19 mouse cellular contexts compared by ENCODE assay signal in the genomic region with DNA sequence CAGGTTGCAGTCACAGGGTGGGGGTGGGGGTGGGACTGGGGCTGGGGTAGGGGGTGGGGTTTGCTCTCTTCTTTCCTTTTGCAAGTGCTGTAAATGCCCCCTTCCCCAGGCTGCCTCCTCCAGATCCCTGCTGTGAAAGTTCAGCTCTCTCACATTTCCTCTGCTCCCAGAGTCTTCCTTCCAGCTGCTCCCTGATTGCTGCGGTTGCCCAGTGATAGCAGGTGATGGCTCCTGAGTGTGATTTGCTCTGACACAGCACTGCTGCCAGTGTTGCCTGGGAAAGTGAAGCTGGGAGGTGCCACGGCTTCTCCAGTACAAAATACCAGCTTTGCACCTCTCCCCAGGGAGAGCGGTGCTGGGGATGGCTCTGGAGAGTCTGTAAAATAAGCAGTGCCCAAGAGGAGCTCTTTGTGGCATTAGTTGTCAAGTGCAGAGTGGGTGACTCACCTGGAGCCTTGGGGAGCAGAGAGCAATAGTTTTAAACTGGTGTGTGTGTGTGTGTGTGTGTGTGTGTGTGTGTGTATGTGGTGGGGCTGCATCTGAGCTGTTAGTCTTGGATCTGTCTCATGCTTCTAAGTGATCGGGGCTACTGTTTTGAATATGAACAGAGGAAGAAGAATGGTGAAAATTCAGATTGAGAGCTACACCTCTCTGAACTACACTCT.
DNase-seq lines count a peak whose midpoint lies in the region; ATAC-seq lines count a peak whose summit lies in the region.
"Had no signal": no experiment of that assay in that cellular context is flagged by ENCODE, and none has a peak within 500 bp of the region (broad histone marks: within the 10 kb centered on the region; RNA-seq: fewer than 3 reads in every experiment).

No protein-coding gene starts in this region.

- 51% methylated on average over 4 of the region's 4 CpGs for WGBS in hindbrain, embryonic 13.5 days
- WGBS in hindbrain, embryonic 11.5 days = 62% methylated on average over 4 of the region's 4 CpGs
- WGBS in embryonic facial prominence, embryonic 15.5 days = 56% methylated on average over 4 of the region's 4 CpGs

- no peaks in the 10 kb centered on the region for H3K27me3 ChIP-seq in hindbrain, embryonic 13.5 days
- H3K27me3 ChIP-seq in hindbrain, embryonic 11.5 days (ENCODE audit: control insufficient read depth, insufficient read depth, low read length) = no peaks in the 10 kb centered on the region
- no peaks in the 10 kb centered on the region for H3K27me3 ChIP-seq in embryonic facial prominence, embryonic 15.5 days
- H3K27me3 ChIP-seq: heart, embryonic 13.5 days had no signal

- no peak overlapping the region for H3K4me2 ChIP-seq in hindbrain, embryonic 13.5 days
- H3K4me2 ChIP-seq in hindbrain, embryonic 11.5 days (replicated peaks; ENCODE audit: low read depth, low read length) = no peak overlapping the region
- H3K4me2 ChIP-seq in embryonic facial prominence, embryonic 15.5 days (replicated peaks) = no peak overlapping the region
- H3K4me2 ChIP-seq: heart, embryonic 13.5 days; liver, embryonic 11.5 days had no signal

- H3K9ac ChIP-seq in hindbrain, embryonic 13.5 days = no peak overlapping the region
- no peak overlapping the region for H3K9ac ChIP-seq in hindbrain, embryonic 11.5 days (ENCODE audit: low read depth, low read length)
- H3K9ac ChIP-seq in embryonic facial prominence, embryonic 15.5 days = no peak overlapping the region
- H3K9ac ChIP-seq: heart, embryonic 13.5 days had no signal

- H3K36me3 ChIP-seq in hindbrain, embryonic 13.5 days = no peaks in the 10 kb centered on the region
- H3K36me3 ChIP-seq in hindbrain, embryonic 11.5 days (ENCODE audit: control insufficient read depth, insufficient read depth, low read length) = no peaks in the 10 kb centered on the region
- no peaks in the 10 kb centered on the region for H3K36me3 ChIP-seq in embryonic facial prominence, embryonic 15.5 days
- H3K36me3 ChIP-seq: heart, embryonic 13.5 days had no signal

- peaks cover 5% of the 10 kb centered on the region for H3K4me1 ChIP-seq in hindbrain, embryonic 13.5 days (replicated peaks)
- H3K4me1 ChIP-seq in hindbrain, embryonic 11.5 days (replicated peaks; ENCODE audit: control insufficient read depth, insufficient read depth, low read length) = no peaks in the 10 kb centered on the region
- no peaks in the 10 kb centered on the region for H3K4me1 ChIP-seq in embryonic facial prominence, embryonic 15.5 days
- H3K4me1 ChIP-seq: heart, embryonic 13.5 days had no signal

- intact Hi-C loops in heart, postnatal 10 days (cut with DNase I) = no loop called here

- H3K9me3 ChIP-seq in hindbrain, embryonic 13.5 days = no peaks in the 10 kb centered on the region
- no peaks in the 10 kb centered on the region for H3K9me3 ChIP-seq in hindbrain, embryonic 11.5 days (ENCODE audit: control insufficient read depth, low read length)
- H3K9me3 ChIP-seq in embryonic facial prominence, embryonic 15.5 days (replicated peaks) = no peaks in the 10 kb centered on the region
- H3K9me3 ChIP-seq: heart, embryonic 13.5 days had no signal

- no peak for ATAC-seq in hindbrain, embryonic 13.5 days (ENCODE audit: low FRiP score)
- ATAC-seq in hindbrain, embryonic 11.5 days (ENCODE audit: low FRiP score) = no peak
- peak; percentile 39; the same call in 1 of the 2 replicates for ATAC-seq in embryonic facial prominence, embryonic 15.5 days (ENCODE audit: insufficient number of reproducible peaks, low FRiP score, low TSS enrichment, low read depth)
- ATAC-seq in activated CD4-positive, CD25-positive, alpha-beta regulatory T cell, adult 4 months = no peak
- ATAC-seq: midbrain, embryonic 16.5 days had no signal

- no peak overlapping the region for H3K4me3 ChIP-seq in hindbrain, embryonic 13.5 days
- no peak overlapping the region for H3K4me3 ChIP-seq in hindbrain, embryonic 11.5 days (ENCODE audit: low read depth, low read length)
- no peak overlapping the region for H3K4me3 ChIP-seq in embryonic facial prominence, embryonic 15.5 days (replicated peaks)
- H3K4me3 ChIP-seq: heart, embryonic 13.5 days had no signal

- H3K27ac ChIP-seq in hindbrain, embryonic 13.5 days = 0 out of 2 replicates have a peak overlapping the region, but pooled peaks have one; percentile 8
- no peak overlapping the region for H3K27ac ChIP-seq in hindbrain, embryonic 11.5 days (ENCODE audit: low read depth, low read length)
- H3K27ac ChIP-seq in embryonic facial prominence, embryonic 15.5 days (replicated peaks) = no peak overlapping the region
- H3K27ac ChIP-seq: heart, embryonic 13.5 days had no signal

- no peak for DNase-seq in hindbrain, embryonic 11.5 days (ENCODE audit: low spot score)
- peak; percentile 85 for DNase-seq in R1 (ENCODE audit: low read depth, low spot score)
- DNase-seq in adrenal gland, postnatal 25 days = peak; percentile 47
- no peak for DNase-seq in heart, postnatal 10 days
- DNase-seq: cerebellum, adult 2 months; heart, postnatal 4 days; kidney, adult 2 months; kidney, postnatal 14 days; layer of hippocampus, adult 9-11 months; lung, adult 2 months; lung, postnatal 36 days; right cerebral cortex, postnatal 4 days; thymus, postnatal 14 days had no signal

Comparison
In these comparisons a context has a peak if more than half of its experiments do, and no peak if none do; other contexts are left out.
1. DNase-seq: peak in R1 (single experiment) and adrenal gland, postnatal 25 days (single experiment); none in hindbrain, embryonic 11.5 days (single experiment) and heart, postnatal 10 days (0 of 2).